8 mouse cellular contexts compared by ENCODE assay signal in the genomic region with DNA sequence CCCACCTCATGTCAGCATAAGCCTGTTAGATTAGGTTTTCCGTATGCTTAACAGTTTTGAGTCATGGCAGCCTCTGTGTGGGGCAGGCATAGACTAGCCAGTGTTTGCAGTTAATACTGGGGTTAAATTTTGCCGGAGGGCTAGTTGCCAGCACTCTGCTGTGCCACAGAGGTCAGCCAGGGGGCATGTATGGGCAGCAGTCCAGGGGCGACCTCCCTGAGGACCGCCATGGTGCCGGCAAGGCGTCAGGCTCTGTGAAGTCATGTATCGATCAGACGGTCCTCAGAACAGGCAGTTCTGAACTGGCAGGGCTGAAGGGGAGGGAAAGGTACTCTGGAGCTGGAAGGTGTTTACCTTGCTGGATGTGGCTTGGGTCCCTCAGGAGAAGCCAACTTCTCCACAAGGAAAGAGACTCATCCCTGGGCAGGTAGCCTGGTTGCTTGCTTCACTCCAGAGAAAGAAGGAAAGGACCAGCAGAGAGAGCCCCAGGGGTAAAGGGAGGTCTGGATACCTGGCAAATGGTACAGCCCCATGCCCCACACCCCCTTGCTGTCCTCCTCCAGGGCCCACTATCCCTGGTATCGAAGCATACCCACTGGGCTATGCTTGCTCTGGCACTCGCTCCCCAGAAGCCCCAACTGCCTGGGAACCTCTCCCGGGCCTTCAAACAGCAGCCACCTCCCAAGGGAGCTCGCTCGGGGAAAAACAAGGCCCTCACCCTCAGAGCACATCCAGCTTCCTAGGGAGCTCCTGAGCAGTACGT.
DNase-seq lines count a peak whose midpoint lies in the region; ATAC-seq lines count a peak whose summit lies in the region.

No protein-coding gene starts in this region.

- peak overlapping the region; percentile 73 for H3K27ac ChIP-seq in embryonic facial prominence, embryonic 13.5 days
- H3K27ac ChIP-seq in hindbrain, embryonic 16.5 days (ENCODE audit: low read depth, low read length), result peak overlapping the region; percentile 42; the same call in 1 of the 2 replicates
- peak overlapping the region; percentile 14 for H3K27ac ChIP-seq in midbrain, embryonic 10.5 days (replicated peaks)

- H3K9me3 ChIP-seq in embryonic facial prominence, embryonic 13.5 days, result no peaks in the 10 kb centered on the region
- H3K9me3 ChIP-seq in hindbrain, embryonic 16.5 days (ENCODE audit: control insufficient read depth, low read length), result no peaks in the 10 kb centered on the region
- H3K9me3 ChIP-seq in midbrain, embryonic 10.5 days (replicated peaks), result no peaks in the 10 kb centered on the region

- 0 out of 2 replicates have a peak overlapping the region, but pooled peaks have one; percentile 1 for H3K4me3 ChIP-seq in embryonic facial prominence, embryonic 13.5 days
- peak overlapping the region; percentile 61 for H3K4me3 ChIP-seq in hindbrain, embryonic 16.5 days (ENCODE audit: low read length)
- peak overlapping the region; percentile 32; the same call in 1 of the 2 replicates for H3K4me3 ChIP-seq in midbrain, embryonic 10.5 days

- H3K4me1 ChIP-seq in embryonic facial prominence, embryonic 13.5 days, result peaks cover 78% of the 10 kb centered on the region
- peaks cover 67% of the 10 kb centered on the region for H3K4me1 ChIP-seq in hindbrain, embryonic 16.5 days (ENCODE audit: control insufficient read depth, insufficient read depth, low read depth, low read length)
- peaks cover 87% of the 10 kb centered on the region for H3K4me1 ChIP-seq in midbrain, embryonic 10.5 days

- H3K4me2 ChIP-seq in embryonic facial prominence, embryonic 13.5 days, result peak overlapping the region; percentile 37
- peak overlapping the region; percentile 80 for H3K4me2 ChIP-seq in hindbrain, embryonic 16.5 days (ENCODE audit: low read length)

- peak overlapping the region; percentile 51 for H3K9ac ChIP-seq in embryonic facial prominence, embryonic 13.5 days
- peak overlapping the region; percentile 53 for H3K9ac ChIP-seq in hindbrain, embryonic 16.5 days (ENCODE audit: low read depth, low read length)

- ATAC-seq in embryonic facial prominence, embryonic 13.5 days (ENCODE audit: insufficient number of reproducible peaks, insufficient read depth, low FRiP score, low TSS enrichment, low read depth), result no peak
- no peak for ATAC-seq in hindbrain, embryonic 16.5 days

- intact Hi-C loops in heart, postnatal 25 days (cut with DNase I), result loop anchor here (5.0 kb wide), 1 partner anchor 37 kb away; no protein-coding TSS in a partner anchor
- intact Hi-C loops in left cerebral cortex, postnatal 25 days (cut with DNase I), result no loop called here

- WGBS in embryonic facial prominence, embryonic 13.5 days, result 43% methylated on average over 14 of the region's 14 CpGs
- WGBS in hindbrain, embryonic 16.5 days, result 29% methylated on average over 14 of the region's 14 CpGs
- WGBS in midbrain, embryonic 10.5 days, result 77% methylated on average over 14 of the region's 14 CpGs

- peak; percentile 93 for DNase-seq in heart, adult 11 months
- DNase-seq in heart, postnatal 25 days (ENCODE audit: low spot score), result no peak
- DNase-seq in midbrain, embryonic 10.5 days (ENCODE audit: low spot score), result no peak
- DNase-seq in left cerebral cortex, postnatal 25 days (ENCODE audit: low spot score in 2 of 2), result no peak
- DNase-seq in urinary bladder, adult 18-20 months (ENCODE audit: low spot score in 2 of 2), result no peak
- no peak for DNase-seq in cerebellum, adult 18-20 months

- peaks cover 8% of the 10 kb centered on the region; the same call in 1 of the 2 replicates for H3K36me3 ChIP-seq in embryonic facial prominence, embryonic 13.5 days
- no peaks in the 10 kb centered on the region for H3K36me3 ChIP-seq in hindbrain, embryonic 16.5 days (ENCODE audit: control insufficient read depth, insufficient read depth, low read length)
- H3K36me3 ChIP-seq in midbrain, embryonic 10.5 days, result peaks cover 49% of the 10 kb centered on the region

- no peaks in the 10 kb centered on the region for H3K27me3 ChIP-seq in embryonic facial prominence, embryonic 13.5 days
- no peaks in the 10 kb centered on the region for H3K27me3 ChIP-seq in hindbrain, embryonic 16.5 days (replicated peaks; ENCODE audit: control insufficient read depth, insufficient read depth, low read length)
- no peaks in the 10 kb centered on the region for H3K27me3 ChIP-seq in midbrain, embryonic 10.5 days (ENCODE audit: low read depth, poor library complexity, severe bottlenecking)

Comparison
In these comparisons a context has a peak if more than half of its experiments do, and no peak if none do; other contexts are left out.
1. H3K27ac ChIP-seq: peak in every context shown above with its lines; median percentile 73 in embryonic facial prominence, embryonic 13.5 days; 42 in hindbrain, embryonic 16.5 days; 14 in midbrain, embryonic 10.5 days.
2. H3K4me3 ChIP-seq: peak in every context shown above with its lines; median percentile 61 in hindbrain, embryonic 16.5 days; 32 in midbrain, embryonic 10.5 days; 1 in embryonic facial prominence, embryonic 13.5 days.